Mouse (Mus musculus): Measurements from ENCODE around the gene Pax7.

GRCm38 (mm10) chr4:139693315-139693714 lies 140.0 kb downstream of the Pax7 start:
- TF ChIP-seq CTCF (IDR thresholded peaks at IDR 0.05; ENCODE audit: low read depth, low read length) (no peak), POLR2A (IDR thresholded peaks at IDR 0.05; ENCODE audit: extremely low read depth, insufficient read depth, low read length) (no peak)
